Mouse (Mus musculus): ENCODE data around the gene Nsmce1. TPM values are rescaled to one million over a fixed set of nuclear protein-coding genes. Genes with fewer than 3 reads are reported as not detected.

The Nsmce1 gene
- polyA plus RNA-seq, 1 experiment from 2014 or later, result 128 TPM

GRCm38 (mm10) chr7:125420190-125420589 is 71.2 kb downstream of the Nsmce1 start:
- Histone ChIP-seq H3K4me2 (ENCODE audit: low read length) (no peak overlapping the region), H3K27ac (ENCODE audit: low read depth) (no peak overlapping the region), H3K9ac (ENCODE audit: low read length) (no peak overlapping the region), H3K4me1 (replicated peaks; ENCODE audit: control insufficient read depth, insufficient read depth, low read length) (no peaks in the 10 kb centered on the region), H3K27me3 (replicated peaks; ENCODE audit: control insufficient read depth, insufficient read depth, low read length) (no peaks in the 10 kb centered on the region), H3K36me3 (ENCODE audit: control insufficient read depth, insufficient read depth, low read length) (no peaks in the 10 kb centered on the region), H3K4me3 (ENCODE audit: low read depth, low read length) (no peak overlapping the region), H3K9me3 (ENCODE audit: control insufficient read depth, low read length) (no peaks in the 10 kb centered on the region)
- DNase-seq (ENCODE audit: low spot score), result peak; percentile 64
- ATAC-seq (replicated peaks; ENCODE audit: low FRiP score, low TSS enrichment, low read depth), result no peak
- 78% methylated on average over 2 of the region's 2 CpGs for WGBS

- DNase-seq (ENCODE audit: low spot score) (no peak), ATAC-seq (replicated peaks; ENCODE audit: low FRiP score, low TSS enrichment, low read depth) (no peak)
- H3K27ac ChIP-seq (ENCODE audit: low read depth), result no peak overlapping the region
These were observed 73.0 kb downstream of the Nsmce1 start for GRCm38 (mm10) chr7:125418413-125418812.

More at GRCm38 (mm10) chr7:125418413-125418812, 73.0 kb downstream of the Nsmce1 start:
- Histone ChIP-seq H3K27me3 (replicated peaks; ENCODE audit: control insufficient read depth, insufficient read depth, low read length) (no peaks in the 10 kb centered on the region), H3K4me3 (ENCODE audit: low read depth, low read length) (no peak overlapping the region), H3K9ac (ENCODE audit: low read length) (no peak overlapping the region), H3K36me3 (ENCODE audit: control insufficient read depth, insufficient read depth, low read length) (no peaks in the 10 kb centered on the region), H3K4me2 (ENCODE audit: low read length) (no peak overlapping the region), H3K4me1 (replicated peaks; ENCODE audit: control insufficient read depth, insufficient read depth, low read length) (no peaks in the 10 kb centered on the region), H3K9me3 (ENCODE audit: control insufficient read depth, low read length) (no peaks in the 10 kb centered on the region)
- 13% methylated on average over 3 of the region's 3 CpGs for WGBS

Other genes starting within 250 kb of the Nsmce1 start
- gene Kdm8, start 46.9 kb downstream of the Nsmce1 start, polyA plus RNA-seq (2014; fragmentation: Nextera tagmentation; extraction: Ambion mirVana), result 9.9 and 13.0 TPM in 2 replicates
- 6.2 and 8.2 TPM in 2 replicates for gene Il4ra, start 60.5 kb upstream of the Nsmce1 start, polyA plus RNA-seq (2014; fragmentation: Nextera tagmentation; extraction: Ambion mirVana)
- 0.37 and 0.40 TPM in 2 replicates for gene Il21r, start 111.8 kb upstream of the Nsmce1 start, polyA plus RNA-seq (2014; fragmentation: Nextera tagmentation; extraction: Ambion mirVana)
- 27.1 and 28.6 TPM in 2 replicates for gene Gtf3c1, start 216.2 kb upstream of the Nsmce1 start, polyA plus RNA-seq (2014; fragmentation: Nextera tagmentation; extraction: Ambion mirVana)
- 7.7 and 9.4 TPM in 2 replicates for gene D430042O09Rik, start 216.3 kb upstream of the Nsmce1 start, polyA plus RNA-seq (2014; fragmentation: Nextera tagmentation; extraction: Ambion mirVana)

All from intestine, embryonic 14.5 days (tissue).